Mouse (Mus musculus): Measurements from ENCODE around the gene Lrrc45. TPM values are rescaled to one million over a fixed set of nuclear protein-coding genes. Genes with fewer than 3 reads are reported as not detected.

Lrrc45 gene
- polyA plus RNA-seq, 1 experiment: 33.5 TPM

DNA sequence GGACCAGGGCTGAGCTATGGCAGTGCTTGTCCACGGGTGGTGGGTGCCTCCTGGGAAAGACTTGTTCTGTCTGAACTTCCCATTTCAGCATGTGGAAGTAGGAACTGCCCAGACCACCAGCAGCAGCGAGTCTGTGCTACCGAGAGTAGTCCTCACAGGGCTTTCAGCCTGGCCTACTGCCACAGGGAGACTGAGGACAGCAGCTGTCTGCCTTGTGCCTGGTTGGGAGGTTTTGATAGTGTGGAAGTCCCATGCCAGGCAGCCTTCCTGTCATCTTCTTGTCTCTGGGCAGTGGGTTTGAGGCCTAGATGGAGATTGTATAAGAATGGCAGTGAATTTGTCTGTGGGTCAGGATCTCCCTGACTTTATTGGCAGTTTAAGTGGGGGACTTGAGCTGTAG is 24.4 kb upstream of the Lrrc45 start:
- Histone ChIP-seq H3K27me3 (ENCODE audit: control insufficient read depth, insufficient read depth, low read length) (no peaks in the 10 kb centered on the region), H3K27ac (ENCODE audit: insufficient read depth, low read length) (no peak overlapping the region; the same call in 1 of the 2 replicates), H3K4me1 (ENCODE audit: control insufficient read depth, insufficient read depth, insufficient read length) (no peaks in the 10 kb centered on the region), H3K4me3 (ENCODE audit: extremely low read depth, insufficient read depth, insufficient read length) (no peak overlapping the region), H3K36me3 (ENCODE audit: control insufficient read depth, insufficient read depth, low read length) (peaks cover 27% of the 10 kb centered on the region)
- DNase-seq (ENCODE audit: low read depth in 1 of 2, low spot score in 2 of 2): no peak
- no peak for TF ChIP-seq POLR2A (IDR thresholded peaks at IDR 0.05; ENCODE audit: low read depth, low read length)
- no peak for TF ChIP-seq CTCF (IDR thresholded peaks at IDR 0.05; ENCODE audit: extremely low read depth, insufficient read depth, insufficient read length, insufficient replicate concordance)
- WGBS: 74% methylated on average over 3 of the region's 3 CpGs

DNA sequence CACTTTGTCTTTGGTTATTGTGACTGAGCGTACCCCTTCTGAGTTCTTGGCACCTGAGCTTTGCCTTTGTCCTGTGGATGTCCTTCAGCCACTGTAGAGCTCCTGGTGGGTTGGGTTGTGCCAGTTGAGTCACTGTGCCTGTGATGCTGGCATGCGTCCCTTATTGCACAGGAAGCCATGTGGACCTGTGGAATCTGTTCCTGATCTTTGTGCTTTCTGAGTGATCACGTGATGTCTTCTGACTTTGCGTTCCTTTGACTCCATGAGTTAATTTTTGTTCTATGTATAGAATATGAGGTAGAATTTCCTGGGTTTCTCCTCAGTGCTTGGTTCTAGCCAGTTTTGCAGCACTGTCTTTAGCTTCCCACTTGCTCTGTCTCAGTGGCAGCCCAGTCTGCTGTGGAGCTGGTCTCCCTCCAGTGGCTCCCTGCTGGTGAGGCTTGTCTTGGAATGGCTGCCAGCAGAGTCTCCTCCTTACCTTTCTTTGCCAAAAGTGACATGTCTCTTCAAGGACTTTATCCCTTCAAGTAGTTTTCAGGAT is 21.2 kb upstream of the Lrrc45 start:
- no peak for DNase-seq (ENCODE audit: low read depth in 1 of 2, low spot score in 2 of 2)
- Histone ChIP-seq H3K4me1 (ENCODE audit: control insufficient read depth, insufficient read depth, insufficient read length) (no peaks in the 10 kb centered on the region), H3K27me3 (ENCODE audit: control insufficient read depth, insufficient read depth, low read length) (no peaks in the 10 kb centered on the region), H3K27ac (ENCODE audit: insufficient read depth, low read length) (no peak overlapping the region), H3K36me3 (ENCODE audit: control insufficient read depth, insufficient read depth, low read length) (peaks cover 30% of the 10 kb centered on the region), H3K4me3 (ENCODE audit: extremely low read depth, insufficient read depth, insufficient read length) (no peak overlapping the region)
- WGBS: 92% methylated on average over 4 of the region's 4 CpGs
- no peak for TF ChIP-seq POLR2A (IDR thresholded peaks at IDR 0.05; ENCODE audit: low read depth, low read length)
- TF ChIP-seq CTCF (IDR thresholded peaks at IDR 0.05; ENCODE audit: extremely low read depth, insufficient read depth, insufficient read length, insufficient replicate concordance): no peak

DNA sequence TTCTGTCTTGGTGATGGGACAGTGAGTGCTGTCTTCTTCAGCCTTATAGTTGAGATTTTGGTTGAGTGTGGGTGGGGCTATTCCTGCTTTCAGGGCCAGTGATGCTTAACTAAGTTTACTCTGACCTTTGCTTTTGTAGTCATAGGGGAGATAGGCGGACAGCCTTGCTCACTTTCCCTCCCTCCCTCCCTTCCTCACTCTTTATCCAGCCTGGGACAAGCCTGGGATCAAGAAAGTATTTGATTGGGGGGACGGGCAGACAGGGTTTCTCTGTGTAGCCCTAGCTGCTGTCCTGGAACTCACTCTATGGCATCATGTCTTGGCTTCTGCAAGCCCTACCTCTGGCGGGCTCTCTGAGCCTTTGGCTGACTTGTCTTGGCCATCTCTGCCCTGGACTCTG is 20.3 kb upstream of the Lrrc45 start:
- TF ChIP-seq CTCF (IDR thresholded peaks at IDR 0.05; ENCODE audit: extremely low read depth, insufficient read depth, insufficient read length, insufficient replicate concordance) (no peak), POLR2A (IDR thresholded peaks at IDR 0.05; ENCODE audit: low read depth, low read length) (no peak)
- Histone ChIP-seq H3K27me3 (ENCODE audit: control insufficient read depth, insufficient read depth, low read length) (no peaks in the 10 kb centered on the region), H3K4me1 (ENCODE audit: control insufficient read depth, insufficient read depth, insufficient read length) (no peaks in the 10 kb centered on the region), H3K36me3 (ENCODE audit: control insufficient read depth, insufficient read depth, low read length) (peaks cover 31% of the 10 kb centered on the region), H3K27ac (ENCODE audit: insufficient read depth, low read length) (no peak overlapping the region), H3K4me3 (ENCODE audit: extremely low read depth, insufficient read depth, insufficient read length) (no peak overlapping the region)
- 82% methylated on average over 3 of the region's 3 CpGs for WGBS
- DNase-seq (ENCODE audit: low read depth in 1 of 2, low spot score in 2 of 2): no peak

DNA sequence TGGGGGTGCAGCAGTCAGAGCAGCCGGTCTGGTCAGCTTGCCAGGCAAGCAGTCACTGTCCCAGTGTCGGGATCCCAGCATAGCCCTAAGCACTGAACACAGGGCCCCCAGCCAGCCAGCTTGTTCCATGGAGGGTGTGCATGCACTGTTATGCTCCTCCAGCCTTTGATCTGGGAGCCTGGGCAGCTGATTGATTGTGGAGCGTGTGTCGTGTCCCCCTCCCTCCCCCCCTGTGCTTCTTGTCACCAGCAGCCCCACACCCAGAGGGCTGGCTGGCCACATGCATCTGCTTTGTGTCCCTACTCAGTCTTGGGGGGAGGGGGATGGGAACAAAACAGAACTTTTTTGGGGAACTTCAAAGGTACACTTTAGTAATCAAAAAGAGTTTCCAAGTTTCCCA is 18.5 kb upstream of the Lrrc45 start:
- no peak for DNase-seq (ENCODE audit: low read depth in 1 of 2, low spot score in 2 of 2)
- no peaks in the 10 kb centered on the region for H3K27me3 ChIP-seq (ENCODE audit: control insufficient read depth, insufficient read depth, low read length)
- H3K4me1 ChIP-seq (ENCODE audit: control insufficient read depth, insufficient read depth, insufficient read length): no peaks in the 10 kb centered on the region
- TF ChIP-seq CTCF (IDR thresholded peaks at IDR 0.05; ENCODE audit: extremely low read depth, insufficient read depth, insufficient read length, insufficient replicate concordance): no peak
- TF ChIP-seq POLR2A (IDR thresholded peaks at IDR 0.05; ENCODE audit: low read depth, low read length): no peak
- peaks cover 24% of the 10 kb centered on the region for H3K36me3 ChIP-seq (ENCODE audit: control insufficient read depth, insufficient read depth, low read length)
- H3K27ac ChIP-seq (ENCODE audit: insufficient read depth, low read length): no peak overlapping the region
- WGBS: 91% methylated on average over 4 of the region's 4 CpGs
- H3K4me3 ChIP-seq (ENCODE audit: extremely low read depth, insufficient read depth, insufficient read length): no peak overlapping the region

DNA sequence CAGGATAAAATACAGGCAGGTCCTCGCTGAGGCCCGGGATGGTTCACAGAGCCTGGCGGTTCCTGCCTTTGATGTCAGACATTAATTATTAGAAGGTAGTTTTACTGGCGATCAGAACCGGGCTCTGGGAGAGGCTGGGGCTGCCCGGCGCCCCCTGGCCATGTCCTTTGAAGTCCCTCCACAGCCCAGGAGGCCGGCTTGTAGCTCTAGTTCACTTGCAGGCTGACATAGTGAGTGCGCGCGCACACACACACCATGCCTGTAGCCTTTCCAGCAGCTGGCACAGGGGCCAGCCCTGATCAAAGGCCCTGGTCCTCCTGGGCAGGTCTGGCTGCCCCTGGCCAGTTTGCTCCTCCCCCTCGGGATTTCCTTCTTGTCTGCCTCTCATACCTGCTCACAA is 18.1 kb upstream of the Lrrc45 start:
- no peaks in the 10 kb centered on the region for H3K4me1 ChIP-seq (ENCODE audit: control insufficient read depth, insufficient read depth, insufficient read length)
- DNase-seq (ENCODE audit: low read depth in 1 of 2, low spot score in 2 of 2): no peak
- peaks cover 20% of the 10 kb centered on the region for H3K36me3 ChIP-seq (ENCODE audit: control insufficient read depth, insufficient read depth, low read length)
- no peak overlapping the region for H3K27ac ChIP-seq (ENCODE audit: insufficient read depth, low read length)
- H3K4me3 ChIP-seq (ENCODE audit: extremely low read depth, insufficient read depth, insufficient read length): no peak overlapping the region
- no peaks in the 10 kb centered on the region for H3K27me3 ChIP-seq (ENCODE audit: control insufficient read depth, insufficient read depth, low read length)
- no peak for TF ChIP-seq CTCF (IDR thresholded peaks at IDR 0.05; ENCODE audit: extremely low read depth, insufficient read depth, insufficient read length, insufficient replicate concordance)
- TF ChIP-seq POLR2A (IDR thresholded peaks at IDR 0.05; ENCODE audit: low read depth, low read length): no peak
- WGBS: 92% methylated on average over 12 of the region's 12 CpGs

DNA sequence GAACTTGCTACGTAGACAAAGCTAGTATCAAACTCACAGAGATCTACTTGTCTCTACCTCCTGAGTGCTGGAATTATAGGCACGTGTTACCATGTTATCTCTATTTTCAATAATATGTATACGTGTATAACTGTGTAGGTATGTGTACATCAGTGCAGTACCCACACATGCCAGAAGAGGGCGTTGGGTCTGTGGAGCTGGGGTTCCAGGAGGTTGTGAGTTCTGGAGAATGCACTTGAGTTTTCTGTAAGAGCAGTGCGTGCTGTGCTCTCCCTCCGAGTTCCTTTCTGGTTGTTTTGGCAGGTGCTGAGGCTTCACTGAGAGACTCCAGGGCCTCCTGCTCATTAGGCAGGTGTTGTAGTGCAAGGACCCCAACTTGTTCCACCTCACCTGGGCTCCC is 17.2 kb upstream of the Lrrc45 start:
- H3K27me3 ChIP-seq (ENCODE audit: control insufficient read depth, insufficient read depth, low read length): no peaks in the 10 kb centered on the region
- H3K4me3 ChIP-seq (ENCODE audit: extremely low read depth, insufficient read depth, insufficient read length): no peak overlapping the region
- H3K27ac ChIP-seq (ENCODE audit: insufficient read depth, low read length): no peak overlapping the region
- TF ChIP-seq POLR2A (IDR thresholded peaks at IDR 0.05; ENCODE audit: low read depth, low read length) (no peak), CTCF (IDR thresholded peaks at IDR 0.05; ENCODE audit: extremely low read depth, insufficient read depth, insufficient read length, insufficient replicate concordance) (peak; percentile 3; the same call in 1 of the 2 replicates)
- H3K4me1 ChIP-seq (ENCODE audit: control insufficient read depth, insufficient read depth, insufficient read length): no peaks in the 10 kb centered on the region
- peaks cover 23% of the 10 kb centered on the region for H3K36me3 ChIP-seq (ENCODE audit: control insufficient read depth, insufficient read depth, low read length)
- 93% methylated on average over 6 of the region's 6 CpGs for WGBS
- DNase-seq (ENCODE audit: low read depth in 1 of 2, low spot score in 2 of 2): no peak

DNA sequence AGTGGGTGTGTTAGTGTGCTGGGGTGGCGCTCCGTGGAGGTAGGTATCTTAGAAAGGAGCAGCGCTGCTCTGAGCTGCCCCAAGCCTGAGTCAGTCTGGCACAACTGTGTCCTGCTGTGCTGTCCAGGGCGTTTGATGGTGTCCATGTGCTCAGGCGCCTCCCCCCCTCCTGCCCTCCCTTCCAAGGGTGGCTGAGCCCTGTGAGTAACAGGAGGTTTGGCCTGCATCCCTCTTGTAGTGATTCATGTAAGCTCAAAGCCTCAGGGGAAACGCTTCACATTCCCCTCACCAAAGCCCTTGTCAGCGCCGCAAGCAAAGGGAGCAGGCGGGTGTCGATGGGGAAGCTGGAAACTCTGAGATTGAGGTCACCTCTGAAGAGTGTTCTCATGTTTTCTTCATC is 16.0 kb upstream of the Lrrc45 start:
- WGBS: 87% methylated on average over 10 of the region's 10 CpGs
- no peaks in the 10 kb centered on the region for H3K27me3 ChIP-seq (ENCODE audit: control insufficient read depth, insufficient read depth, low read length)
- TF ChIP-seq POLR2A (IDR thresholded peaks at IDR 0.05; ENCODE audit: low read depth, low read length) (no peak), CTCF (IDR thresholded peaks at IDR 0.05; ENCODE audit: extremely low read depth, insufficient read depth, insufficient read length, insufficient replicate concordance) (no peak)

More for the DNA sequence above, 16.0 kb upstream of the Lrrc45 start:
- H3K4me1 ChIP-seq (ENCODE audit: control insufficient read depth, insufficient read depth, insufficient read length): no peaks in the 10 kb centered on the region
- H3K27ac ChIP-seq (ENCODE audit: insufficient read depth, low read length): no peak overlapping the region
- no peak overlapping the region for H3K4me3 ChIP-seq (ENCODE audit: extremely low read depth, insufficient read depth, insufficient read length)
- DNase-seq (ENCODE audit: low read depth in 1 of 2, low spot score in 2 of 2): no peak
- H3K36me3 ChIP-seq (ENCODE audit: control insufficient read depth, insufficient read depth, low read length): peaks cover 28% of the 10 kb centered on the region

Measured in spleen, adult 2 months (tissue).